Comparison of ENCODE assay signal across 26 mouse cellular contexts in the genomic region with DNA sequence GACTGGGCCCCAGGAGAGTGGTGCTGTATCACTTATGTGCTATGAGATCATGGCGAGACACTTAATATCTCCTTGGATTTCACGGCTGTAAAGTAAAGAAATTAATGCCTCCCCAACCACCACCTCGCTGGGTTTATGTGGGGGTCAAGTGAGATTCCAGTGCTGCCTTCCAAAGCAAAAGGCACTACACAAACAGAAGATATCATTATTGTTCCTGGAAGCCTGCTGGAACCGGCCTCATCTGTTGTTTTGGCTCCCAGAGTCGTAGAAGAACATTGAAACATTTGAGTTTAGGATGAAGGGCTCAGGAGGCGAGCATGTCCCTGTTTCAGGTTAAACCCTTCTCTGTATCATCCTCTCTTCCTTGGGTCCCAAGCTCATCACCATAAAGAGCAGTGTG.
DNase-seq lines count a peak whose midpoint lies in the region; ATAC-seq lines count a peak whose summit lies in the region.
"Had no signal": no experiment of that assay in that cellular context is flagged by ENCODE, and none has a peak within 500 bp of the region (broad histone marks: within the 10 kb centered on the region; RNA-seq: fewer than 3 reads in every experiment).

No protein-coding gene starts in this region.

- WGBS in heart, embryonic 13.5 days = 51% methylated on average over 6 of the region's 6 CpGs
- 52% methylated on average over 6 of the region's 6 CpGs for WGBS in heart, embryonic 11.5 days (ENCODE audit: insufficient replicate concordance)
- WGBS in limb, embryonic 13.5 days = 62% methylated on average over 6 of the region's 6 CpGs
- 79% methylated on average over 6 of the region's 6 CpGs for WGBS in limb, embryonic 10.5 days
- WGBS in stomach, embryonic 15.5 days = 53% methylated on average over 6 of the region's 6 CpGs
- WGBS in hindbrain, embryonic 12.5 days = 74% methylated on average over 6 of the region's 6 CpGs

- H3K27me3 ChIP-seq in heart, embryonic 13.5 days (replicated peaks) = no peaks in the 10 kb centered on the region
- H3K27me3 ChIP-seq in heart, embryonic 11.5 days (ENCODE audit: control insufficient read depth, insufficient read depth, low read length) = no peaks in the 10 kb centered on the region
- H3K27me3 ChIP-seq in limb, embryonic 13.5 days = no peaks in the 10 kb centered on the region
- no peaks in the 10 kb centered on the region for H3K27me3 ChIP-seq in limb, embryonic 10.5 days (ENCODE audit: low read depth, poor library complexity, severe bottlenecking)
- H3K27me3 ChIP-seq in stomach, embryonic 15.5 days (replicated peaks) = no peaks in the 10 kb centered on the region
- H3K27me3 ChIP-seq in hindbrain, embryonic 12.5 days = no peaks in the 10 kb centered on the region
- H3K27me3 ChIP-seq: forebrain, embryonic 13.5 days; kidney, embryonic 15.5 days; limb, embryonic 15.5 days; liver, embryonic 13.5 days; megakaryocyte, embryonic 14.5 days; midbrain, embryonic 13.5 days had no signal

- DNase-seq in limb, embryonic 10.5 days (ENCODE audit: low spot score) = no peak
- DNase-seq: B cell, adult 2 months; cerebellum, adult 2 months; cerebellum, postnatal 14 days; gastrocnemius, postnatal 10 days; heart, postnatal 36 days; kidney, adult 11 months; kidney, postnatal 25 days; liver, embryonic 13.5 days; lung, adult 18-20 months; lung, postnatal 4 days; thymus, postnatal 4 days had no signal

- H3K9ac ChIP-seq in heart, embryonic 13.5 days = no peak overlapping the region
- no peak overlapping the region for H3K9ac ChIP-seq in heart, embryonic 11.5 days (ENCODE audit: low read depth, low read length)
- H3K9ac ChIP-seq in limb, embryonic 13.5 days = no peak overlapping the region
- no peak overlapping the region for H3K9ac ChIP-seq in stomach, embryonic 15.5 days
- H3K9ac ChIP-seq in hindbrain, embryonic 12.5 days = no peak overlapping the region
- H3K9ac ChIP-seq: forebrain, embryonic 13.5 days; hindbrain, embryonic 14.5 days; kidney, embryonic 15.5 days; limb, embryonic 15.5 days; liver, embryonic 13.5 days; midbrain, embryonic 13.5 days had no signal

- no peaks in the 10 kb centered on the region for H3K9me3 ChIP-seq in heart, embryonic 13.5 days
- 0 out of 2 replicates have a peak, but pooled peaks cover 2% of the 10 kb centered on the region for H3K9me3 ChIP-seq in heart, embryonic 11.5 days (replicated peaks; ENCODE audit: control insufficient read depth, low read length)
- no peaks in the 10 kb centered on the region for H3K9me3 ChIP-seq in limb, embryonic 13.5 days
- no peaks in the 10 kb centered on the region for H3K9me3 ChIP-seq in limb, embryonic 10.5 days (replicated peaks)
- H3K9me3 ChIP-seq in stomach, embryonic 15.5 days = no peaks in the 10 kb centered on the region
- H3K9me3 ChIP-seq in hindbrain, embryonic 12.5 days (replicated peaks) = no peaks in the 10 kb centered on the region
- H3K9me3 ChIP-seq: forebrain, embryonic 13.5 days; kidney, embryonic 15.5 days; limb, embryonic 15.5 days; liver, embryonic 13.5 days; megakaryocyte, embryonic 14.5 days; midbrain, embryonic 13.5 days had no signal

- H3K4me3 ChIP-seq in heart, embryonic 13.5 days = no peak overlapping the region
- no peak overlapping the region for H3K4me3 ChIP-seq in heart, embryonic 11.5 days (ENCODE audit: low read depth, low read length)
- no peak overlapping the region for H3K4me3 ChIP-seq in limb, embryonic 13.5 days
- H3K4me3 ChIP-seq in limb, embryonic 10.5 days = no peak overlapping the region
- no peak overlapping the region for H3K4me3 ChIP-seq in stomach, embryonic 15.5 days (replicated peaks)
- H3K4me3 ChIP-seq in hindbrain, embryonic 12.5 days = no peak overlapping the region
- H3K4me3 ChIP-seq: forebrain, embryonic 13.5 days; kidney, embryonic 15.5 days; layer of hippocampus, adult 2 months; left cerebral cortex, adult 2 months; limb, embryonic 15.5 days; liver, embryonic 13.5 days; megakaryocyte, embryonic 14.5 days; midbrain, embryonic 13.5 days had no signal

- peak overlapping the region; percentile 28; the same call in 1 of the 2 replicates for H3K27ac ChIP-seq in heart, embryonic 13.5 days (replicated peaks)
- H3K27ac ChIP-seq in heart, embryonic 11.5 days (ENCODE audit: low read depth, low read length) = no peak overlapping the region
- H3K27ac ChIP-seq in limb, embryonic 13.5 days = no peak overlapping the region
- no peak overlapping the region for H3K27ac ChIP-seq in limb, embryonic 10.5 days
- peak overlapping the region; percentile 70 for H3K27ac ChIP-seq in stomach, embryonic 15.5 days
- no peak overlapping the region for H3K27ac ChIP-seq in hindbrain, embryonic 12.5 days
- H3K27ac ChIP-seq: forebrain, embryonic 13.5 days; hindbrain, embryonic 14.5 days; kidney, embryonic 15.5 days; layer of hippocampus, adult 2 months; left cerebral cortex, adult 2 months; limb, embryonic 15.5 days; liver, embryonic 13.5 days; midbrain, embryonic 13.5 days had no signal

- peaks cover 13% of the 10 kb centered on the region; the same call in 1 of the 2 replicates for H3K4me1 ChIP-seq in heart, embryonic 13.5 days
- no peaks in the 10 kb centered on the region for H3K4me1 ChIP-seq in heart, embryonic 11.5 days (ENCODE audit: control insufficient read depth, insufficient read depth, low read length)
- H3K4me1 ChIP-seq in limb, embryonic 13.5 days = no peaks in the 10 kb centered on the region
- H3K4me1 ChIP-seq in limb, embryonic 10.5 days = no peaks in the 10 kb centered on the region
- H3K4me1 ChIP-seq in stomach, embryonic 15.5 days = no peaks in the 10 kb centered on the region
- no peaks in the 10 kb centered on the region for H3K4me1 ChIP-seq in hindbrain, embryonic 12.5 days
- H3K4me1 ChIP-seq: forebrain, embryonic 13.5 days; kidney, embryonic 15.5 days; limb, embryonic 15.5 days; liver, embryonic 13.5 days; megakaryocyte, embryonic 14.5 days; midbrain, embryonic 13.5 days had no signal

- H3K36me3 ChIP-seq in heart, embryonic 13.5 days = no peaks in the 10 kb centered on the region
- no peaks in the 10 kb centered on the region for H3K36me3 ChIP-seq in heart, embryonic 11.5 days (ENCODE audit: control insufficient read depth, insufficient read depth, low read length)
- H3K36me3 ChIP-seq in limb, embryonic 13.5 days = no peaks in the 10 kb centered on the region
- no peaks in the 10 kb centered on the region for H3K36me3 ChIP-seq in limb, embryonic 10.5 days
- H3K36me3 ChIP-seq in stomach, embryonic 15.5 days = no peaks in the 10 kb centered on the region
- H3K36me3 ChIP-seq in hindbrain, embryonic 12.5 days = no peaks in the 10 kb centered on the region
- H3K36me3 ChIP-seq: kidney, embryonic 15.5 days; limb, embryonic 15.5 days; liver, embryonic 13.5 days; midbrain, embryonic 13.5 days had no signal

- H3K4me2 ChIP-seq in heart, embryonic 13.5 days = no peak overlapping the region
- no peak overlapping the region for H3K4me2 ChIP-seq in heart, embryonic 11.5 days
- H3K4me2 ChIP-seq in limb, embryonic 13.5 days (replicated peaks) = no peak overlapping the region
- no peak overlapping the region for H3K4me2 ChIP-seq in stomach, embryonic 15.5 days
- H3K4me2 ChIP-seq in hindbrain, embryonic 12.5 days (replicated peaks) = no peak overlapping the region
- H3K4me2 ChIP-seq: forebrain, embryonic 13.5 days; hindbrain, embryonic 14.5 days; kidney, embryonic 15.5 days; limb, embryonic 15.5 days; liver, embryonic 13.5 days; midbrain, embryonic 13.5 days had no signal

- no peak for ATAC-seq in heart, embryonic 13.5 days (ENCODE audit: extremely low read depth, insufficient number of reproducible peaks, low FRiP score, low TSS enrichment)
- ATAC-seq in heart, embryonic 11.5 days (replicated peaks; ENCODE audit: insufficient number of reproducible peaks, low FRiP score, low TSS enrichment) = no peak
- ATAC-seq in limb, embryonic 13.5 days (ENCODE audit: low FRiP score, low read depth) = peak; percentile 75; the same call in 1 of the 2 replicates
- ATAC-seq in stomach, embryonic 15.5 days (ENCODE audit: insufficient read depth, low FRiP score, low read depth) = no peak
- no peak for ATAC-seq in hindbrain, embryonic 12.5 days (ENCODE audit: low FRiP score)
- ATAC-seq: forebrain, embryonic 13.5 days; lung, postnatal 0 days; midbrain, embryonic 13.5 days had no signal

Comparison
In these comparisons a context has a peak if more than half of its experiments do, and no peak if none do; other contexts are left out.
1. H3K27ac ChIP-seq: peak in heart, embryonic 13.5 days (single experiment) and stomach, embryonic 15.5 days (single experiment); none in heart, embryonic 11.5 days (single experiment), limb, embryonic 13.5 days (single experiment), limb, embryonic 10.5 days (single experiment) and hindbrain, embryonic 12.5 days (single experiment).